Mouse (Mus musculus) testis, adult 2 months (tissue): ENCODE results near the gene Chmp2a. TPM values are rescaled to one million over a fixed set of nuclear protein-coding genes. Genes with fewer than 3 reads are reported as not detected.
"Not testable (repeated sequence)": the region's sequence is repeated elsewhere in the genome, so short reads cannot be mapped to it uniquely, and the experiment has no call there.

ENCODE experiments used
- H3K27ac ChIP-seq: fragments of 200-500 bp; 2 replicates; pipeline ENCODE4 v1.5.1; 2012; ENCODE audit warnings: low read depth, low read length; ENCODE audit not compliant: control insufficient read depth, insufficient read depth
- H3K27me3 ChIP-seq: fragments of 200-500 bp; 2 replicates; pipeline ENCODE4 v1.6.1; 2012; ENCODE audit warnings: mild to moderate bottlenecking, low read length, moderate library complexity; ENCODE audit not compliant: control insufficient read depth, insufficient read depth
- H3K36me3 ChIP-seq: fragments of 200-500 bp; 2 replicates; pipeline ENCODE4 v1.6.1; 2012; ENCODE audit warnings: mild to moderate bottlenecking, low read length; ENCODE audit not compliant: control insufficient read depth, insufficient read depth
- H3K4me1 ChIP-seq: fragments of 200-500 bp; 2 replicates; pipeline ENCODE4 v1.6.1; 2012; ENCODE audit warnings: low read length; ENCODE audit not compliant: control insufficient read depth, insufficient read depth
- H3K4me3 ChIP-seq: fragments of 200-500 bp; 2 replicates; pipeline ENCODE4 v1.5.1; 2012; ENCODE audit warnings: low read depth, mild to moderate bottlenecking, low read length, moderate library complexity, mixed read lengths; ENCODE audit not compliant: control insufficient read depth
- CTCF ChIP-seq: fragments of 200-500 bp; IDR thresholded peaks from 2 replicates; pipeline ENCODE4 v1.5.1; 2012; ENCODE audit warnings: low read depth, mild to moderate bottlenecking, inconsistent platforms, low read length, moderate library complexity; ENCODE audit not compliant: control insufficient read depth, insufficient read depth, insufficient replicate concordance
- POLR2A ChIP-seq: fragments of 200-500 bp; IDR thresholded peaks from 2 replicates; pipeline ENCODE4 v1.6.1; 2012; ENCODE audit warnings: low read depth, mild to moderate bottlenecking, inconsistent platforms, low read length, moderate library complexity; ENCODE audit not compliant: control insufficient read depth
- polyA plus RNA-seq: library from polyadenylated mRNA; depleted of rRNA; stranded (reverse); fragments of >200 nt; gene quantifications from 2 replicates; pipeline ENCODE4 v1.2.3, GENCODE M21; 2012; rRNA removed

Gene Chmp2a
- polyA plus RNA-seq = 107 and 115 TPM in 2 replicates

- Histone ChIP-seq H3K4me1 (peaks cover 25% of the 10 kb centered on the region), H3K27ac (peak within 1 kb of the TSS; percentile 94), H3K4me3 (peak within 1 kb of the TSS; percentile 93), H3K27me3 (no peaks in the 10 kb centered on the region), H3K36me3 (peaks cover 2% of the 10 kb centered on the region)
- TF ChIP-seq POLR2A = peak; percentile 76
- no peak; the same call in 1 of the 2 replicates for TF ChIP-seq CTCF
Observed at GRCm38 (mm10) chr7:13034148-13034977, at the start of gene Chmp2a. Chmp2a (minus strand) TSS chr7:13034807.

DNA sequence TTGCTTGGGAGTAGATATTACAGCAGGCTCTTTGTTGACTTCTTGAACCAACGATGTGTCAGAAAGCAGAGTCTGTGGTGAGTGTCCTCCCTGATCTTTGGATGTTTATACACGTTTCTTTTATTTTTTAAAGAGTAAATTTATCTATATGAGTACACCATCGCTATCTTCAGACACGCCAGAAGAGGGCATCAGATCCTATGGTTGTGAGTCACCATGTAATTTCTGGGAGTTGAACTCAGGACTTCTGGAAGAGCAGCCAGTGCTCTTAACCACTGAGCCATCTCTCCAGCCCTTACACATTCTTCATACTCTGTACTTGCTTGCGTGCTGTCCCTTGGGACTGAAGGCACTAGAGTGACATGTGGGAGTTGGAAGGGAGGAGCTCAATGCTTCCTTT is 37.7 kb upstream of the Chmp2a start:
- no peaks in the 10 kb centered on the region for H3K36me3 ChIP-seq
- no peaks in the 10 kb centered on the region for H3K27me3 ChIP-seq
- TF ChIP-seq CTCF = no peak
- TF ChIP-seq POLR2A = no peak
- H3K4me3 ChIP-seq = no peak overlapping the region
- H3K4me1 ChIP-seq = no peaks in the 10 kb centered on the region
- no peak overlapping the region for H3K27ac ChIP-seq

GRCm38 (mm10) chr7:13063399-13063798 is 28.8 kb upstream of the Chmp2a start:
- not testable (repeated sequence) for H3K27ac ChIP-seq, H3K4me3 ChIP-seq, H3K36me3 ChIP-seq, H3K27me3 ChIP-seq, H3K4me1 ChIP-seq

DNA sequence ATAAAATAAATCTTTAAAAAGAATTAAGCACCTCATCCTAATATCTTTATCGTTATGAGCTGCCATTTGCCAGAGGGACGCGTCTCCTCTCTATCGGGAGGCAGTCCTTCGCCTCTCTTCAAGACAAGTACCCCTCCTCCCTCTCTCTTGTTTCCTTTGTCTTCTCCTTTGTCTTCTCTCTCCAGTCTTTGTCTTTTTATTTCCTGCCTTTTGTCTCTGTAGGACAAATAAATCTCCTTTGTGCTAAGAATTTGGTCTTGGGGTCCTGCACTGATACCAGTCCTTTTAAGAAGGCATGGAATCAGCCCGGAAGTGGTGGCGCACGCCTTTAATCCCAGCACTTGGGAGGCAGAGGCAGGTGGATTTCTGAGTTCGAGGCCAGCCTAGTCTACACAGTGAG is 24.9 kb upstream of the Chmp2a start:
- no peak overlapping the region for H3K4me3 ChIP-seq
- H3K27ac ChIP-seq = no peak overlapping the region
- peaks cover 3% of the 10 kb centered on the region for H3K4me1 ChIP-seq
- TF ChIP-seq POLR2A = no peak
- no peak for TF ChIP-seq CTCF
- H3K36me3 ChIP-seq = no peaks in the 10 kb centered on the region
- no peaks in the 10 kb centered on the region for H3K27me3 ChIP-seq

- no peak for TF ChIP-seq POLR2A
- no peak for TF ChIP-seq CTCF
- Histone ChIP-seq H3K4me1 (peaks cover 10% of the 10 kb centered on the region), H3K27ac (no peak overlapping the region), H3K4me3 (no peak overlapping the region), H3K27me3 (no peaks in the 10 kb centered on the region), H3K36me3 (no peaks in the 10 kb centered on the region)
Observed at GRCm38 (mm10) chr7:13056913-13057700, 22.5 kb upstream of the Chmp2a start.

GRCm38 (mm10) chr7:13054287-13055010 is 19.8 kb upstream of the Chmp2a start, which contains the start of gene Mzf1:
Mzf1 (minus strand) TSS chr7:13054764.
- H3K36me3 ChIP-seq = no peaks in the 10 kb centered on the region
- H3K27me3 ChIP-seq = no peaks in the 10 kb centered on the region
- peak within 1 kb of the TSS; percentile 94 for H3K4me3 ChIP-seq
- TF ChIP-seq CTCF (no peak), POLR2A (peak; percentile 66)
- H3K27ac ChIP-seq = peak within 1 kb of the TSS; percentile 98
- H3K4me1 ChIP-seq = peaks cover 10% of the 10 kb centered on the region

DNA sequence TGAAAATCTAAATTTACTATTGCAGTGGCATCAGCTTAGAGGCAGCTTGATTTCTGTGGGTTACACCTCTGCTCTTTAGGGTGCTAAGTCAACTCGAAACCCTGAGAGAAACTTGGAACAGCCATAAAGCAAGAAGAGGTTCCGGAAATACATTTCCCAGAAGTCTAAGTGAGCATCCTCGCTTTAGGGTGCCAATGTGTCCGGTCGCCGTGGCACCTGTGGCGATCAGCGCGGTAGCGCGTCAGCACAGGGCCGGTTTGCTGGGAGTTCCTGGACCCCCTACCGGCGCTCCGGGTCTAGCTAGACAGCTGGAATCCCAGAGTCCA is 19.3 kb upstream of the Chmp2a start:
- H3K36me3 ChIP-seq = no peaks in the 10 kb centered on the region
- TF ChIP-seq POLR2A = no peak
- no peak for TF ChIP-seq CTCF

More for the DNA sequence above, 19.3 kb upstream of the Chmp2a start:
- peak overlapping the region; percentile 98 for H3K27ac ChIP-seq
- H3K4me3 ChIP-seq = peak overlapping the region; percentile 94
- peaks cover 10% of the 10 kb centered on the region for H3K4me1 ChIP-seq
- no peaks in the 10 kb centered on the region for H3K27me3 ChIP-seq
